Mouse (Mus musculus) stomach, embryonic 14.5 days (tissue): Measurements from ENCODE around the gene Meaf6. TPM values are rescaled to one million over a fixed set of nuclear protein-coding genes. Genes with fewer than 3 reads are reported as not detected.

ENCODE experiments used
- ATAC-seq: fragments of 200-750 bp; cut with Nextera tagmentation; 2 replicates; pipeline ENCODE4 v1.8.0; 2017; ENCODE audit warnings: low read depth, moderate TSS enrichment; ENCODE audit not compliant: insufficient number of reproducible peaks, insufficient read depth, low FRiP score
- H3K27ac ChIP-seq: fragments of 300-500 bp; sonication (generic); 2 replicates; pipeline ENCODE4 v1.5.1; 2014; ENCODE audit warnings: mild to moderate bottlenecking, low read length, moderate library complexity, mixed read lengths
- H3K27me3 ChIP-seq: fragments of 300-500 bp; sonication (generic); 2 replicates; pipeline ENCODE4 v1.6.1; 2014; ENCODE audit warnings: low read length, control low read depth, mixed read lengths; ENCODE audit not compliant: control insufficient read depth, insufficient read depth
- H3K36me3 ChIP-seq: fragments of 300-500 bp; sonication (generic); 2 replicates; pipeline ENCODE4 v1.6.1; 2014; ENCODE audit warnings: mild to moderate bottlenecking, control low read depth, low read length, moderate library complexity, mixed read lengths; ENCODE audit not compliant: control insufficient read depth, insufficient read depth
- H3K4me1 ChIP-seq: fragments of 300-500 bp; sonication (generic); 2 replicates; pipeline ENCODE4 v1.6.1; 2014; ENCODE audit warnings: low read length, control low read depth, mixed read lengths; ENCODE audit not compliant: control insufficient read depth, insufficient read depth
- H3K4me2 ChIP-seq: fragments of 300-500 bp; sonication (generic); replicated peaks from 2 replicates; pipeline ENCODE4 v1.6.1; 2014; ENCODE audit warnings: low read depth, low read length, control low read depth
- H3K4me3 ChIP-seq: fragments of 300-500 bp; sonication (generic); 2 replicates; pipeline ENCODE4 v1.5.1; 2014; ENCODE audit warnings: low read depth, low read length, control low read depth
- H3K9ac ChIP-seq: fragments of 300-500 bp; sonication (generic); replicated peaks from 2 replicates; pipeline ENCODE4 v1.6.1; 2014; ENCODE audit warnings: low read depth, mild to moderate bottlenecking, control low read depth, low read length, moderate library complexity, mixed read lengths
- H3K9me3 ChIP-seq: fragments of 300-500 bp; sonication (generic); 2 replicates; pipeline ENCODE4 v1.6.1; 2016; ENCODE audit warnings: low read depth, low read length, control low read depth; ENCODE audit not compliant: control insufficient read depth
- WGBS: fragments of 180-500 bp; shearing (Covaris S2); extraction: QIAGEN DNeasy Blood & Tissue Kit; methylation state at CpG from one replicate; pipeline ENCODE4 v1.1.7; 2014; 5-methylcytosine and 5-hydroxymethylcytosine counted together
- polyA plus RNA-seq: library from polyadenylated mRNA; unstranded; fragments of >200 nt; fragmentation: Nextera tagmentation; extraction: Ambion mirVana; gene quantifications from 2 replicates; pipeline ENCODE4 v1.2.1, GENCODE M21; 2014

The Meaf6 gene
- polyA plus RNA-seq, 1 experiment from 2014 or later = 69.2 TPM

GRCm38 (mm10) chr4:125138321-125138720 lies 53.4 kb downstream of the Meaf6 start:
- WGBS = 42% methylated on average over 7 of the region's 7 CpGs
- ATAC-seq = no peak
- no peak overlapping the region for H3K4me2 ChIP-seq

GRCm38 (mm10) chr4:125144211-125144610 lies 59.3 kb downstream of the Meaf6 start:
- Histone ChIP-seq H3K36me3 (no peaks in the 10 kb centered on the region), H3K4me2 (no peak overlapping the region), H3K9ac (no peak overlapping the region), H3K4me1 (no peaks in the 10 kb centered on the region), H3K27me3 (no peaks in the 10 kb centered on the region), H3K9me3 (no peaks in the 10 kb centered on the region), H3K4me3 (no peak overlapping the region), H3K27ac (no peak overlapping the region)
- WGBS = 77% methylated on average over 5 of the region's 5 CpGs
- no peak for ATAC-seq

More at GRCm38 (mm10) chr4:125138321-125138720, 53.4 kb downstream of the Meaf6 start:
- H3K9me3 ChIP-seq = no peaks in the 10 kb centered on the region
- H3K27me3 ChIP-seq = no peaks in the 10 kb centered on the region
- no peaks in the 10 kb centered on the region for H3K36me3 ChIP-seq
- H3K27ac ChIP-seq = no peak overlapping the region
- H3K9ac ChIP-seq = no peak overlapping the region
- H3K4me3 ChIP-seq = no peak overlapping the region
- H3K4me1 ChIP-seq = no peaks in the 10 kb centered on the region

- Histone ChIP-seq H3K4me2 (no peak overlapping the region), H3K4me3 (no peak overlapping the region), H3K27me3 (no peaks in the 10 kb centered on the region), H3K4me1 (no peaks in the 10 kb centered on the region), H3K9me3 (no peaks in the 10 kb centered on the region), H3K9ac (no peak overlapping the region), H3K36me3 (no peaks in the 10 kb centered on the region), H3K27ac (no peak overlapping the region)
- no peak for ATAC-seq
- 35% methylated on average over 7 of the region's 7 CpGs for WGBS
Measured at GRCm38 (mm10) chr4:125144627-125145026, 59.7 kb downstream of the Meaf6 start.

- Histone ChIP-seq H3K4me3 (no peak overlapping the region), H3K27ac (no peak overlapping the region), H3K4me1 (no peaks in the 10 kb centered on the region), H3K4me2 (no peak overlapping the region), H3K36me3 (no peaks in the 10 kb centered on the region), H3K9me3 (no peaks in the 10 kb centered on the region), H3K27me3 (no peaks in the 10 kb centered on the region), H3K9ac (no peak overlapping the region)
- no peak for ATAC-seq
- WGBS = 22% methylated on average over 10 of the region's 10 CpGs
Measured at GRCm38 (mm10) chr4:125145213-125145612, 60.3 kb downstream of the Meaf6 start.

GRCm38 (mm10) chr4:125147970-125148369 lies 63.0 kb downstream of the Meaf6 start:
- no peaks in the 10 kb centered on the region for H3K36me3 ChIP-seq
- no peaks in the 10 kb centered on the region for H3K9me3 ChIP-seq
- no peak overlapping the region for H3K27ac ChIP-seq
- no peak overlapping the region for H3K4me2 ChIP-seq
- no peaks in the 10 kb centered on the region for H3K4me1 ChIP-seq
- no peak overlapping the region for H3K4me3 ChIP-seq
- no peaks in the 10 kb centered on the region for H3K27me3 ChIP-seq
- 84% methylated on average over 4 of the region's 4 CpGs for WGBS
- H3K9ac ChIP-seq = no peak overlapping the region
- no peak for ATAC-seq

DNA sequence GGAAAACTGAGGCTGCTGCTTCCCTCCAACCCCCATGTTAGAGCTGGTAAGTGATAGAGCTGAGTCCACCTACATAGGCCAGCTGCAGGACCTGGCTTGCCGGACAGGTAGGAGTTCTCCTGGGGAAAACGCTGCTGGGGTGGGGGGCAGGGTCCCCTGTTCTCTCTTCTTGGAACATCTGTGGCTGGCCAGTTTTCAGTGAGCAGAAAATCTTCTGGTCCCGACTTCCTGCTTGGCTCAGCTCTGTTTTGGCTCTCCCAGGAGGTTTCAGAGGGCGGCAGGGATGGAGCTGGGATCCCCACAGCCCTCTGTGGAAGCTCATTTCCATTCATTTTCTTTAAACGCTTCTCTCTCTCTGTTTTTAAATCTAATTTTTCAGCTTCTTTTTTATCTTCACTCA lies 64.5 kb downstream of the Meaf6 start:
- no peak for ATAC-seq
- Histone ChIP-seq H3K36me3 (no peaks in the 10 kb centered on the region), H3K9ac (no peak overlapping the region), H3K27me3 (no peaks in the 10 kb centered on the region), H3K27ac (no peak overlapping the region), H3K4me3 (no peak overlapping the region), H3K4me2 (no peak overlapping the region), H3K4me1 (no peaks in the 10 kb centered on the region), H3K9me3 (no peaks in the 10 kb centered on the region)
- WGBS = 49% methylated on average over 5 of the region's 5 CpGs

- no peaks in the 10 kb centered on the region for H3K9me3 ChIP-seq
- no peak overlapping the region for H3K9ac ChIP-seq
- ATAC-seq = no peak
- no peaks in the 10 kb centered on the region for H3K4me1 ChIP-seq
- no peaks in the 10 kb centered on the region for H3K36me3 ChIP-seq
- no peak overlapping the region for H3K4me3 ChIP-seq
- no peak overlapping the region for H3K4me2 ChIP-seq
- no peak overlapping the region for H3K27ac ChIP-seq
- WGBS = 88% methylated on average over 6 of the region's 6 CpGs
- no peaks in the 10 kb centered on the region for H3K27me3 ChIP-seq
Measured at GRCm38 (mm10) chr4:125152469-125152868, 67.5 kb downstream of the Meaf6 start.

DNA sequence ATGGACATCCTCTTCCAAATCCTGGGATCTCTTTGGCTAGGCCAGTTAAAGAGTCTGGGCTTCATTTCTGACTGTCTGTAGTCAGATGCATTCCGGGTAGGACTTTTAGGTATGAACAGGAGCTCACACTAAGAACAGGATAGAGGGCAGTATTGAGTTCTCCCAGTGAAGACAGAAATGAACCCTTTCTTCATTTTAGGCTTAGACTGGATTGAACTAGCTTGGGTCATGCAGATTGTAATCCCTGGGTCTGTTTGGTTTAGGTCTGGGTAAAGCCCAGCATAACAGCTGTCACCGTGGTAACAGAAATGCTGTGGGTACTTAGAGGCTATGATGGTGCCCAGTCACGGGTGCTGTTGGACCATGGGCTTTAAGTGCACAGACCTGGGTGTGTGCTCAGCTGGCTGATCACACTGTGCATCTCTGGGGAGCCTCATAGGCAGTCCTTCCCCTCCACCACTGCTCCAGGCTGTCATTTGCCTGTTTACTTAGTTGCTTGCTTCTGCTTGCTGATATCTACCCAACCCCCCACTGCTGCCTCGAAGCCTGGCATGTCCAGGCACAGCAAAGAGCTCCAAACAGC lies 68.8 kb downstream of the Meaf6 start:
- Histone ChIP-seq H3K36me3 (no peaks in the 10 kb centered on the region), H3K4me1 (no peaks in the 10 kb centered on the region), H3K4me2 (no peak overlapping the region), H3K4me3 (no peak overlapping the region), H3K9ac (no peak overlapping the region), H3K27ac (no peak overlapping the region), H3K9me3 (no peaks in the 10 kb centered on the region), H3K27me3 (no peaks in the 10 kb centered on the region)
- 0 out of 2 replicates have a peak, but pooled peaks have one; percentile 6 for ATAC-seq
- 58% methylated on average over 4 of the region's 4 CpGs for WGBS

DNA sequence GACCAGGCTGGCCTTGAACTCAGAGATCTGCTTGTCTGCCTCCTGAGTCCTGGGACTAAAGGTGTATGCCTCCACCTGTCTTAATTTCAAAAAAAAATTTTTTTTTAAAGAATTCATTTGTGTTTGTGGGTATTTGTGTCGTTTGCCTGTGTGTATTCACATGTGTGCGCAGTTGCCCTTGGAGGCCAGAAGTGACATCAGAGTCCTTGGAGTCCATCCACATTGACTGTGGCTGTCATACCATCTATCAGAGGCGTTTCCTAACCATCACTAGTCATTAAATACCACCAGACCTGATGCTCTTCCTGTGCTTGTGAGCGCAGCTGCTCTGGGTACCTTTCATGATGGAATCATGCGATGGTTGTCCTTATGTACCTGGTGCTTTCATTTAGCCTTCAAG lies 70.7 kb downstream of the Meaf6 start:
- Histone ChIP-seq H3K4me3 (no peak overlapping the region), H3K9me3 (no peaks in the 10 kb centered on the region), H3K27me3 (no peaks in the 10 kb centered on the region), H3K27ac (no peak overlapping the region), H3K4me2 (no peak overlapping the region), H3K4me1 (no peaks in the 10 kb centered on the region), H3K36me3 (no peaks in the 10 kb centered on the region), H3K9ac (no peak overlapping the region)
- no peak for ATAC-seq
- WGBS = 85% methylated on average over 5 of the region's 5 CpGs
